Mouse (Mus musculus) heart, embryonic 12.5 days (tissue): ENCODE measurements around the gene 1700061G19Rik. TPM values are rescaled to one million over a fixed set of nuclear protein-coding genes. Genes with fewer than 3 reads are reported as not detected.
A peak's percentile ranks its signal among the peaks of the same experiment; 100 is the strongest.

Experiments
- ATAC-seq: fragments of 200-750 bp; cut with Nextera tagmentation; 2 replicates; pipeline ENCODE4 v1.8.0; 2017; ENCODE audit warnings: moderate TSS enrichment, moderate library complexity; ENCODE audit not compliant: insufficient number of reproducible peaks, low FRiP score
- H3K27ac ChIP-seq: fragments of 300-500 bp; sonication (generic); 2 replicates; pipeline ENCODE4 v1.5.1; 2016; ENCODE audit warnings: mild to moderate bottlenecking, moderate library complexity; ENCODE audit not compliant: poor library complexity, severe bottlenecking
- H3K27me3 ChIP-seq: fragments of 300-500 bp; sonication (generic); replicated peaks from 2 replicates; pipeline ENCODE4 v1.6.1; 2016; ENCODE audit warnings: mild to moderate bottlenecking, moderate library complexity
- H3K36me3 ChIP-seq: fragments of 300-500 bp; sonication (generic); 2 replicates; pipeline ENCODE4 v1.6.1; 2016; ENCODE audit warnings: mild to moderate bottlenecking, moderate library complexity
- H3K4me1 ChIP-seq: fragments of 300-500 bp; sonication (generic); replicated peaks from 2 replicates; pipeline ENCODE4 v1.6.1; 2016; ENCODE audit warnings: mild to moderate bottlenecking
- H3K4me2 ChIP-seq: fragments of 300-500 bp; sonication (generic); 2 replicates; pipeline ENCODE4 v1.6.1; 2016; ENCODE audit warnings: mild to moderate bottlenecking, moderate library complexity
- H3K4me3 ChIP-seq: fragments of 300-500 bp; sonication (generic); 2 replicates; pipeline ENCODE4 v1.5.1; 2016; ENCODE audit warnings: mild to moderate bottlenecking
- H3K9ac ChIP-seq: fragments of 300-500 bp; sonication (generic); 2 replicates; pipeline ENCODE4 v1.6.1; 2016; ENCODE audit warnings: mild to moderate bottlenecking, moderate library complexity
- H3K9me3 ChIP-seq: fragments of 300-500 bp; sonication (generic); replicated peaks from 2 replicates; pipeline ENCODE4 v1.6.1; 2016; ENCODE audit warnings: mild to moderate bottlenecking, moderate library complexity
- WGBS: fragments of 180-500 bp; shearing (Covaris S2); methylation state at CpG from one replicate; pipeline ENCODE4 v1.1.7; 2016; 5-methylcytosine and 5-hydroxymethylcytosine counted together
- polyA plus RNA-seq: library from polyadenylated mRNA; unstranded; fragments of >200 nt; fragmentation: Nextera tagmentation; extraction: Ambion mirVana; gene quantifications from 2 replicates; pipeline ENCODE4 v1.2.1, GENCODE M21; 2016

1700061G19Rik gene
- polyA plus RNA-seq, 1 experiment from 2014 or later, result 0.36 TPM

DNA sequence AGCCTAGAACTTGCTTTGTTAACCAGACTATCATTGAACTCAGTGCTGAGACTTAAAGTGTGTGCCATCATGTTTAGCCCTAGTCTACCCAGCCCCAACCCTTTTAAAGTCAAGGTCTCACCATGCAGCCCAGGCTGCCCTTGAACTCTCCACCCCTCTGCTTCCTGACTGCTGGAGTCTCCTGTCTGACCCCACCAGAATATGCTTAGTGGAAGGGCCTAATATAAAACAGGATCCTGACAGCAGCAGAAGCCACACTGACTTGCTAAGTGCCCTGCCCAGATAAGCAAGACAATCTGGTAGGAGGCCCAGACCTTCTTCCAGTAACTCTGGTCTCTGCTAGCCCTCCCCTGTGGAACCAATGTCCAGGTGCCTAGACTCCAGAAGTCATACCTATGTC is 53.8 kb downstream of the 1700061G19Rik start:
- peaks cover 46% of the 10 kb centered on the region for H3K4me1 ChIP-seq
- H3K27me3 ChIP-seq, result no peaks in the 10 kb centered on the region
- no peak overlapping the region for H3K9ac ChIP-seq
- H3K36me3 ChIP-seq, result peaks cover 23% of the 10 kb centered on the region
- H3K4me3 ChIP-seq, result no peak overlapping the region
- no peak for ATAC-seq
- no peak overlapping the region for H3K4me2 ChIP-seq
- H3K9me3 ChIP-seq, result no peaks in the 10 kb centered on the region
- peak overlapping the region; percentile 25; the same call in 1 of the 2 replicates for H3K27ac ChIP-seq

GRCm38 (mm10) chr17:56929530-56929929 is 54.3 kb downstream of the 1700061G19Rik start:
- H3K27ac ChIP-seq, result peak overlapping the region; percentile 31; the same call in 1 of the 2 replicates
- peaks cover 19% of the 10 kb centered on the region for H3K36me3 ChIP-seq
- H3K4me3 ChIP-seq, result no peak overlapping the region
- no peak for ATAC-seq
- 58% methylated on average over 1 of the region's 1 CpGs for WGBS
- no peaks in the 10 kb centered on the region for H3K9me3 ChIP-seq
- H3K4me1 ChIP-seq, result peaks cover 50% of the 10 kb centered on the region
- H3K27me3 ChIP-seq, result no peaks in the 10 kb centered on the region
- H3K9ac ChIP-seq, result no peak overlapping the region
- H3K4me2 ChIP-seq, result no peak overlapping the region

DNA sequence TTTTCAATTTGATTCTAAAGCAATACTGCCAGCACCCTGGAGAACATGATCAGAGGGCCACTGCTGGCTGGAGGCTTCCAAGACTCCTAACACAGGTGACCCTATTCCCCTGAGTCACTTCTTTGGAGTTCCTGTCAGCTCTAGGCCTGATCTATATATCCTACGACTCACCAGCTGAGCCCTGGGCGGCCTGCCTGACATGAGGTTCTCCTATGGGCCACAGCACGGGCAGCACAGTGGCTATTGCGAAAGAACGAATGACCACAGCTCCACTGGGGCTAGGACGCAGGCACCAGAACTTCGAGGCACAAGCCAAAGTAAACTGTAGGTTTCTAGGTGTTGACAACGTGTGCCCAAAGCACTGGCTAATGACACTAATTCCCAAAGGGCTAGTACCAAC is 54.7 kb downstream of the 1700061G19Rik start:
- no peak overlapping the region for H3K4me3 ChIP-seq
- H3K9ac ChIP-seq, result no peak overlapping the region
- H3K27ac ChIP-seq, result no peak overlapping the region
- peaks cover 53% of the 10 kb centered on the region for H3K4me1 ChIP-seq
- H3K27me3 ChIP-seq, result no peaks in the 10 kb centered on the region
- H3K4me2 ChIP-seq, result no peak overlapping the region
- ATAC-seq, result no peak
- H3K36me3 ChIP-seq, result peaks cover 14% of the 10 kb centered on the region
- 77% methylated on average over 8 of the region's 8 CpGs for WGBS
- H3K9me3 ChIP-seq, result no peaks in the 10 kb centered on the region

DNA sequence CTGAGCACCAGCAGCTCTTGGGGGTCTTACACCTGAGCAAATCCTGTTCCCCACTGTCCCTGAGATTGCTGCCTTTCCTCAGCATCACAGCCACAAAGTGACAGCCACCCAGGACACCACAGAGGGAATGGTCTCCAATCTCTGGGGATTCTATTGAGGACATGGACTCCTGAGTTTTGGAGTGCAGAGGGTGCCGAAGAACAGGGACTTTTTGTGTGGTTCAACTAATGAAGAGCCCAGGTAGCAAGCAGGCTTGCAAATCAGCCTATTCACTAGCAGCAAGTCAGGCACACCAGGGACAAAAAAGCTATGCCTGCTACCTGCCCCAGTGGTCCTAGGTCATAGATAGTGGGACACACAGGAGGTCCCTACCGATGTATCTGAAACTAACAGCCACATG is 58.1 kb downstream of the 1700061G19Rik start:
- ATAC-seq, result no peak
- Histone ChIP-seq H3K4me1 (peaks cover 49% of the 10 kb centered on the region), H3K4me3 (no peak overlapping the region), H3K9ac (0 out of 2 replicates have a peak overlapping the region, but pooled peaks have one; percentile 58), H3K36me3 (no peaks in the 10 kb centered on the region), H3K27me3 (peaks cover 5% of the 10 kb centered on the region; the same call in 1 of the 2 replicates), H3K27ac (no peak overlapping the region), H3K4me2 (0 out of 2 replicates have a peak overlapping the region, but pooled peaks have one; percentile 92), H3K9me3 (peaks cover 5% of the 10 kb centered on the region; the same call in 1 of the 2 replicates)
- WGBS, result 88% methylated on average over 2 of the region's 2 CpGs

DNA sequence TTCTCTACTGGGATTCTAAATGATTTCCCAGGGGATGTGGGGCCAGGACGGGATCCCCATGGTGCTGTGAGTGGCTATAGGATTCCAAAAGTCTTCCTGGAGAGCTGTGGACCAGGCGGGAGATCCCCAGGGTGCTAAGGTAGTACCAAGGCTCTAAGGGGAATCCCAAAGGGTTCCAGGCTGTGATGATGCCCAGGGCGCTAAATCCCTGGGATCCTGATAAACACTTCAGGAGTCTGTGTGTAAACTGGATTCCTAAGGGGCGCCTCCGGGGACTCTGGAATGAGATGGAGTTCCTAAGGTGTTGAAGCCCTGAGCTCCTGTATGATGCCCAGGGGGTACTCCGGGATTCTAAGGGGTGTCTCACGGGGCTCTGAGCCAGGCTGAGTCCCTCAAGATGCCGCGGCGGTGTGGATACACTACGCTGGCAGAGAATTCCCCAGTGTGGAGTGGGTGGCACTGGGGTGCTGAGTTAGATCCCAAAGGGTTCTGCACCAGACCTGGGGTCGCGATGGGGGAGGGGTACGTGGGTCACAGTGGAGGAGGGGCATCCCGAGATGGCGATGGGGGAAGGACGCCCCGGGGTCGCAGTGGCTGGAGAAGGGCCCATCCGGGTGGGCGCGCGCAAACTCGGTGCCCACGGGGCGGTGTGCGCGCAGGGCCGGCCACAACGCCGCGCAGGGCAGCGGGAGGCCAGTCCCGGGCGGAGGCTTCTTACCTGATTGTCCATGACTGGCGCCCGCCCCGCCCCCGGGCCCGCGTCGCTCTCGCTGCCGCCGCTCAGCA is 59.5 kb downstream of the 1700061G19Rik start:
- Histone ChIP-seq H3K27me3 (peaks cover 5% of the 10 kb centered on the region; the same call in 1 of the 2 replicates), H3K4me3 (peak overlapping the region; percentile 96), H3K9me3 (peaks cover 5% of the 10 kb centered on the region; the same call in 1 of the 2 replicates), H3K4me1 (peaks cover 35% of the 10 kb centered on the region), H3K9ac (peak overlapping the region; percentile 99), H3K36me3 (no peaks in the 10 kb centered on the region), H3K4me2 (peak overlapping the region; percentile 92), H3K27ac (peak overlapping the region; percentile 65)
- peak; percentile 73 for ATAC-seq
- WGBS, result 2% methylated on average over 39 of the region's 45 CpGs

DNA sequence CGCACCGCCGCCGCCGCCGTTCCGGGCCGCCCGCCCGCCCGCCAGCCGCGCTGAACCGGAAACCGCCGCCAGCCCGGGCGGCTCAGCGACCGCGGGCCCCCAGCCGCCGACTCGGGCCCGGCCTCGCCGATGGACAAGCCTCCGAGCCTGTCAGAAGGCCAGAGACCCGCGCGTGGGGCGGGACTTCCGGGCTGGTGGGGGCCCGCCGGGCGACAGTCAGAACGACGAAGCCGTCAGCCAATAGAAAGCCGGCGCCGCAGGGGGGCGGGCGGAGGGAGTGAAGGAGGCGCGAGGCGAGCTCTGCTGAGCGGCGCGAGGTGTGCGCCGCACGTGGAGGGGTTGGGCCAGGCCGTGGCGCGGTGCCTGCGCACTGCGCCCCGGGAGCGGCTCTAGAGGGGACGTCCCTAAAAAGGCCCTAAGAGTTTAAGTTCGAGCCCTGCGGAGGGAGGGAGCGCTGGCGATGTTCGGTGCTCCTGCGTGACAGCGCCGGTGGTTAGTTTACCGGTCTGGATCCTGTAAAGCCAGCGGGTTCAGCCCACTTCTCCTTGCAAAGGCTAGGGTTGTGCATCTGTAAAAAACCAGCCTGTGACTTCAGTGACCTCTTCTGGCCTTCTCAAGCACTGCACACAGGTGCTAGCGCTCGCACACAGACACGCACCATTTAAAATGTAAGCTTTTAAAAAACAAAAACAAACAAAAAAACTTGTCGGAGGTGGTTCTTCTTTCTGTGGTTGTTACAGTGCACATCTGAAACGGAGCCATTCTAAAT is 60.3 kb downstream of the 1700061G19Rik start, which contains the start of gene Mllt1:
Gene Mllt1, minus strand, starts transcription at position 53 of the 769 bp plus-strand sequence.
- Histone ChIP-seq H3K27ac (peak within 1 kb of the TSS; percentile 65), H3K9me3 (peaks cover 5% of the 10 kb centered on the region; the same call in 1 of the 2 replicates), H3K36me3 (no peaks in the 10 kb centered on the region), H3K27me3 (peaks cover 5% of the 10 kb centered on the region; the same call in 1 of the 2 replicates), H3K9ac (peak within 1 kb of the TSS; percentile 99), H3K4me1 (peaks cover 28% of the 10 kb centered on the region), H3K4me2 (peak within 1 kb of the TSS; percentile 92), H3K4me3 (peak within 1 kb of the TSS; percentile 96)
- WGBS, result 4% methylated on average over 76 of the region's 76 CpGs
- ATAC-seq, result peak; percentile 98

DNA sequence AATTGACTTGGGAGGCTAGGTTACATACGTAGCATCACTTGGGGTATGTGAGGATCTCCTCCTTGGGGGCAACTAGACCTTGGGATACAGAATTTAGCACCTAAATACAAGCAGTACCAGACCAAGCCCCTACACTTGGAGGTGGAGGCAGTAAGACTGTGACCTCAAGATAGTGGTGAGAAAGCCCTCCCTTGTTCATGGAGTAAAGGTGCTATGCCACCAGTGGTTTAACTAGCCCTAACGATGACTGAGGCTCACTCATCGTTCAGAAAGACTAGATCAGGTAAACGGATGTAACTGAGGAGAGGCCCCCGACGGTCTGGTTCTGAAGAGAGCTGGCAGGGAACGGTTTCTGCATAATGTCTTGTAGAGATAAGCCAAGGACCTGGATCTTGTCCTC is 61.5 kb downstream of the 1700061G19Rik start:
- Histone ChIP-seq H3K27ac (no peak overlapping the region), H3K36me3 (no peaks in the 10 kb centered on the region), H3K9me3 (peaks cover 8% of the 10 kb centered on the region), H3K4me3 (no peak overlapping the region), H3K9ac (no peak overlapping the region), H3K4me2 (no peak overlapping the region), H3K4me1 (peaks cover 22% of the 10 kb centered on the region), H3K27me3 (peaks cover 5% of the 10 kb centered on the region; the same call in 1 of the 2 replicates)
- ATAC-seq, result no peak
- 89% methylated on average over 7 of the region's 7 CpGs for WGBS

Other genes starting within 250 kb of the 1700061G19Rik start
- gene Lonp1, start 248.6 kb upstream of the 1700061G19Rik start, polyA plus RNA-seq, result 66.2 and 67.3 TPM in 2 replicates
- 0.28 and 0.42 TPM in 2 replicates for gene Catsperd, start 247.3 kb upstream of the 1700061G19Rik start, polyA plus RNA-seq
- gene Ranbp3, start 202.2 kb upstream of the 1700061G19Rik start, polyA plus RNA-seq, result 63.2 and 64.5 TPM in 2 replicates
- 638 and 663 TPM in 2 replicates for gene Ndufa11, start 157.7 kb upstream of the 1700061G19Rik start, polyA plus RNA-seq
- gene Vmac, start 157.5 kb upstream of the 1700061G19Rik start, polyA plus RNA-seq, result 12.1 and 12.9 TPM in 2 replicates
- 7.5 and 9.0 TPM in 2 replicates for gene Nrtn, start 117.9 kb upstream of the 1700061G19Rik start, polyA plus RNA-seq
- gene Dus3l, start 110.7 kb upstream of the 1700061G19Rik start, polyA plus RNA-seq, result 33.3 and 34.8 TPM in 2 replicates
- 1.0 and 1.4 TPM in 2 replicates for gene Prr22, start 105.2 kb upstream of the 1700061G19Rik start, polyA plus RNA-seq
- gene Rfx2, start 44.5 kb upstream of the 1700061G19Rik start, polyA plus RNA-seq, result 3.8 and 4.4 TPM in 2 replicates
- not detected in 2 replicates for gene Acsbg2, start 1.0 kb upstream of the 1700061G19Rik start, polyA plus RNA-seq
- 45.3 and 50.6 TPM in 2 replicates for gene Mllt1, start 59.9 kb downstream of the 1700061G19Rik start, polyA plus RNA-seq
- not detected in 2 replicates for gene Acer1, start 106.6 kb downstream of the 1700061G19Rik start, polyA plus RNA-seq
- 98.1 and 102 TPM in 2 replicates for gene Clpp, start 114.8 kb downstream of the 1700061G19Rik start, polyA plus RNA-seq
- 48.5 and 52.8 TPM in 2 replicates for gene Alkbh7, start 121.9 kb downstream of the 1700061G19Rik start, polyA plus RNA-seq
- 0.55 TPM in 1 of 2 replicates, not detected in the other for gene Pspn, start 124.5 kb downstream of the 1700061G19Rik start, polyA plus RNA-seq
- 34.3 and 36.4 TPM in 2 replicates for gene Gtf2f1, start 135.8 kb downstream of the 1700061G19Rik start, polyA plus RNA-seq
- gene Gm17949, start 136.0 kb downstream of the 1700061G19Rik start, polyA plus RNA-seq, result 0.22 and 0.43 TPM in 2 replicates
- gene Khsrp, start 156.0 kb downstream of the 1700061G19Rik start, polyA plus RNA-seq, result 52.4 and 58.7 TPM in 2 replicates
- gene Slc25a41, start 166.2 kb downstream of the 1700061G19Rik start, polyA plus RNA-seq, result not detected in 2 replicates
- 0.27 and 0.94 TPM in 2 replicates for gene Crb3, start 183.6 kb downstream of the 1700061G19Rik start, polyA plus RNA-seq
- gene Slc25a23, start 184.4 kb downstream of the 1700061G19Rik start, polyA plus RNA-seq, result 15.5 and 17.2 TPM in 2 replicates
- 0.66 and 1.4 TPM in 2 replicates for gene Dennd1c, start 203.0 kb downstream of the 1700061G19Rik start, polyA plus RNA-seq
- 9.4 and 11.3 TPM in 2 replicates for gene Tubb4a, start 212.3 kb downstream of the 1700061G19Rik start, polyA plus RNA-seq
- gene Tnfsf9, start 229.8 kb downstream of the 1700061G19Rik start, polyA plus RNA-seq, result 5.3 and 7.1 TPM in 2 replicates